Mouse (Mus musculus): ENCODE results near the gene Prss42. TPM values are rescaled to one million over a fixed set of nuclear protein-coding genes. Genes with fewer than 3 reads are reported as not detected.

Gene Prss42
- total and polyA plus RNA-seq, 3 experiments, result not detected

- Histone ChIP-seq H3K27me3 (ENCODE audit: control insufficient read depth in 1 of 2, insufficient read depth in 2 of 2, low read length in 2 of 2) (peaks cover 1 to 3% of the 10 kb centered on the region in 2 experiments; a peak in 2 of 4 replicates), H3K79me2 (ENCODE audit: control insufficient read depth, insufficient read depth, low read length, poor library complexity) (no peaks in the 10 kb centered on the region), H3K9ac (ENCODE audit: control insufficient read depth, low read depth, low read length, poor library complexity, severe bottlenecking) (no peak overlapping the region), H3K36me3 (ENCODE audit: control insufficient read depth in 1 of 2, insufficient read depth in 2 of 2, low read length in 2 of 2) (no peaks in the 10 kb centered on the region), H3K27ac (ENCODE audit: control insufficient read depth, low read depth, low read length) (no peak overlapping the region), H3K4me1 (ENCODE audit: control insufficient read depth in 1 of 2, insufficient read depth in 2 of 2, low read length in 2 of 2) (no peaks in the 10 kb centered on the region), H3K4me3 (ENCODE audit: control insufficient read depth in 1 of 2, insufficient read depth in 1 of 2, low read depth in 2 of 2, low read length in 2 of 2) (no peak overlapping the region), H3K9me3 (replicated peaks; ENCODE audit: insufficient read depth, low read length) (no peaks in the 10 kb centered on the region)
- TF ChIP-seq TAL1 (IDR thresholded peaks at IDR 0.05; ENCODE audit: low read length), result no peak
- TF ChIP-seq CTCF (IDR thresholded peaks at IDR 0.05 in 2 of 3, conservative IDR thresholded peaks at IDR 0.05 in 1 of 3; ENCODE audit: control insufficient read depth in 1 of 3, insufficient read depth in 1 of 3, low read depth in 2 of 3, low read length in 3 of 3, poor library complexity in 1 of 3, severe bottlenecking in 1 of 3), result no peak
- no peak for TF ChIP-seq MEF2A (IDR thresholded peaks at IDR 0.05; ENCODE audit: extremely low read depth, insufficient replicate concordance, low read depth, low read length, poor library complexity, severe bottlenecking)
- TF ChIP-seq POLR2AphosphoS2 (IDR thresholded peaks at IDR 0.05; ENCODE audit: low read length), result no peak
- no peak for TF ChIP-seq RAD21 (IDR thresholded peaks at IDR 0.05; ENCODE audit: low read depth, low read length)
- DNase-seq (ENCODE audit: low read depth, low spot score), result no peak
These were observed 44.2 kb upstream of the Prss42 start for GRCm38 (mm10) chr9:110753773-110754172.

- Histone ChIP-seq H3K27ac (ENCODE audit: control insufficient read depth, low read depth, low read length) (no peak overlapping the region), H3K36me3 (ENCODE audit: control insufficient read depth in 1 of 2, insufficient read depth in 2 of 2, low read length in 2 of 2) (no peaks in the 10 kb centered on the region)
- TF ChIP-seq CHD1 (IDR thresholded peaks at IDR 0.05; ENCODE audit: low read depth, low read length), result no peak
- TF ChIP-seq CTCF (IDR thresholded peaks at IDR 0.05 in 2 of 3, conservative IDR thresholded peaks at IDR 0.05 in 1 of 3; ENCODE audit: control insufficient read depth in 1 of 3, insufficient read depth in 1 of 3, low read depth in 2 of 3, low read length in 3 of 3, poor library complexity in 1 of 3, severe bottlenecking in 1 of 3), result no peak
- no peak for TF ChIP-seq KAT2A (conservative IDR thresholded peaks at IDR 0.05; ENCODE audit: low read depth, low read length)
- no peak for TF ChIP-seq ZC3H11A (IDR thresholded peaks at IDR 0.05; ENCODE audit: low read depth, low read length)
- no peak for TF ChIP-seq MAFK (IDR thresholded peaks at IDR 0.05; ENCODE audit: borderline replicate concordance, low read depth, low read length)
- no peak for TF ChIP-seq JUND (IDR thresholded peaks at IDR 0.05; ENCODE audit: low read depth, low read length)
- no peak for TF ChIP-seq GATA1 (IDR thresholded peaks at IDR 0.05; ENCODE audit: low read depth, low read length)
- no peak for TF ChIP-seq SMC3 (IDR thresholded peaks at IDR 0.05; ENCODE audit: low read depth, low read length)
- TF ChIP-seq MAX (IDR thresholded peaks at IDR 0.05; ENCODE audit: low read length), result no peak
- no peak for TF ChIP-seq POLR2AphosphoS5 (IDR thresholded peaks at IDR 0.05; ENCODE audit: borderline replicate concordance, low read depth, low read length)
- TF ChIP-seq CHD2 (IDR thresholded peaks at IDR 0.05; ENCODE audit: low read length), result no peak
- no peak for TF ChIP-seq EP300 (IDR thresholded peaks at IDR 0.05; ENCODE audit: low read depth in 1 of 2, low read length in 2 of 2)
- TF ChIP-seq TAL1 (IDR thresholded peaks at IDR 0.05; ENCODE audit: low read length), result no peak
- no peak for TF ChIP-seq E2F4 (IDR thresholded peaks at IDR 0.05; ENCODE audit: borderline replicate concordance, low read depth, low read length)
These were observed 40.1 kb upstream of the Prss42 start for GRCm38 (mm10) chr9:110757816-110758215.

More at GRCm38 (mm10) chr9:110757816-110758215, 40.1 kb upstream of the Prss42 start:
- no peaks in the 10 kb centered on the region for H3K4me1 ChIP-seq (ENCODE audit: control insufficient read depth in 1 of 2, insufficient read depth in 2 of 2, low read length in 2 of 2)
- H3K79me2 ChIP-seq (ENCODE audit: control insufficient read depth, insufficient read depth, low read length, poor library complexity), result no peaks in the 10 kb centered on the region
- no peak for DNase-seq (ENCODE audit: low read depth, low spot score)
- H3K4me3 ChIP-seq (ENCODE audit: control insufficient read depth in 1 of 2, insufficient read depth in 1 of 2, low read depth in 2 of 2, low read length in 2 of 2), result no peak overlapping the region
- no peaks in the 10 kb centered on the region for H3K27me3 ChIP-seq (ENCODE audit: control insufficient read depth in 1 of 2, insufficient read depth in 2 of 2, low read length in 2 of 2)
- no peak overlapping the region for H3K9ac ChIP-seq (ENCODE audit: control insufficient read depth, low read depth, low read length, poor library complexity, severe bottlenecking)
- H3K9me3 ChIP-seq (replicated peaks; ENCODE audit: insufficient read depth, low read length), result no peaks in the 10 kb centered on the region
